Mouse (Mus musculus): ENCODE measurements around the gene Adam22.
A peak's percentile ranks its signal among the peaks of the same experiment; 100 is the strongest.
"Not testable (repeated sequence)": the region's sequence is repeated elsewhere in the genome, so short reads cannot be mapped to it uniquely, and the experiment has no call there.

The Adam22 gene

GRCm38 (mm10) chr5:8058056-8058455, 309.9 kb downstream of the Adam22 start:
- no peak for DNase-seq (ENCODE audit: low read depth, low spot score)

DNA sequence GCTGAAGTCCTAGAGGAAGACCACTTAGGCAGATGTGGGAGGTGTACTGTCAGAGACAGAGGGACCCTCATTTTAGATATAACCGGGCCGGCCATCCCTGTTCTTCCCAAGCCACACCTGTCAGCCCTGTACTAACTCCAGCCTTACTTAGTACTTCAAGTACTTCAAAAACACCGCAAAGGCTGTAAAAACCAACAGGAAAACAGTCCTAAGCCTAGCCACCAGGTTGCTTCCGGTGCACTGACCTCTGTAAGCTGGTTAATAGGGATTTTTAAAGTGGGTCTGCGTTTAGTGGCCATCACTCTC, 311.0 kb downstream of the Adam22 start:
- no peak for DNase-seq (ENCODE audit: low read depth, low spot score)

- peak; percentile 54 for DNase-seq (ENCODE audit: low read depth, low spot score)
Observed at GRCm38 (mm10) chr5:8056141-8057017, 311.6 kb downstream of the Adam22 start.

GRCm38 (mm10) chr5:8055721-8056129, 312.2 kb downstream of the Adam22 start:
- no peak for DNase-seq (ENCODE audit: low read depth, low spot score)

DNA sequence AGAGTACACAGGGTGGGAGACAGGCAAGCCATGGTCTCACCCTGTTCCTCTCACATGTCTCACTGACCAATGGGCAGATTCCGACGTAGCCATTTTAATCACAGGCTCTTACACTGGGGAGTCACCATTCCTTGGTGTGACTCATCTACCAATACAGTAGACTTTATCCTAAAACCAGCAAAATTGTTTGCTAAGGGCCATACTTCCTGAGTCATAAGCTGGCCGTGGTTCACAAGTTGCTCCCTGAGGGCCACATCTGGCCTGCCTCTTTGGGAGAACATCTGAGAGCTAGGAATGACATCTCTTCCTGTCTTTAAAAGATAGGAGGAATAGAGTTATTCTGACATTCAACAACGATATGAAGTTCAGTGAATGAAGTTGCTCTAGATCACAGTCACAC, 314.1 kb downstream of the Adam22 start:
- DNase-seq (ENCODE audit: low read depth, low spot score), result no peak

DNA sequence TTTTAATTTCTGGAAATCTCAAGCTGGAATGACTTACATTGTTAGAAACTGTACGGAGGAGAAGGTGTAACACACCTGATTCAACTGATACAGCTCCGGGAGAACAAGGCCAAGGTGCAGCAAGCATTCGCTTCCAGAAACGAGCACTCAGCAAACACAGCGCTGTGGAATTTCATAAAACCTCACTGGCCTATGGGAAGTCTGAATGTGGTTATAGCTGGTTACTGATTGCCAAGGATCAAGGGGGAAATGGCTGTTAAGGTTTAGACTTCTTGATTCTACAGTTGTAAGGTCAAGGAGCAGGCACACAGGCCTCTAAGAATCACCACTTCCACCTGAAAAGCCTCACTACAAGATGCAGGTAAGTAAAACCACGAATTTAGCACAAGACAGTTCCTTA, 322.1 kb downstream of the Adam22 start, which contains the start of gene Sri:
Sri (plus strand) TSS at position 224 of the 400 bp plus-strand sequence.
- no peak for DNase-seq (ENCODE audit: low read depth, low spot score)

GRCm38 (mm10) chr5:8034596-8034995, 333.4 kb downstream of the Adam22 start:
- not testable (repeated sequence) for DNase-seq (ENCODE audit: low read depth, low spot score)

All from forelimb bud, embryonic 11.5 days (tissue).